Mouse (Mus musculus): ENCODE data around the gene Epc2.

Gene Epc2

GRCm38 (mm10) chr2:49450931-49451636 lies at the start of gene Epc2:
Gene Epc2, plus strand, starts transcription at chr2:49451486.
- DNase-seq = peak; percentile 87

GRCm38 (mm10) chr2:49405954-49406353 lies 45.3 kb upstream of the Epc2 start:
- no peak for DNase-seq

DNA sequence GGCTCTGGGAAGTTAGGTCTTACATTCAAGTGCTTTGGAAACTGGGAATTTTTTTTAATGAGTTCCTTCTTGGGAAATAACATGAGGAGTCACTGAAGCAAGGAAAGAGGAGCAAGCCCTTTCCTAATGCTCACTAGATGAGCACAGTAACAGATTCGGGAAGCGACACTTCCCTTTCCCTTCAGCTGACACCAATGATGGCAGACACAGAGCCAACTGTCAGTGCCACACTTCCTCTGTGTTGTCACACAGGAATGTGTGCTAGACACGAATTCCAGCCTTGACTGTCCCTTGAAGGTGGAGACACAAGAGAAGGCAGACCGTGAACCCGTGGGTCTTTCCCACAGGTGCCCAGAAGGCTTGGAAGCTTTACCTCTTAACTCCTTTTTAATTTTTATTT lies 39.6 kb upstream of the Epc2 start:
- no peak for DNase-seq

GRCm38 (mm10) chr2:49412576-49412975 lies 38.7 kb upstream of the Epc2 start:
- DNase-seq = no peak

GRCm38 (mm10) chr2:49415868-49416267 lies 35.4 kb upstream of the Epc2 start:
- no peak for DNase-seq

DNA sequence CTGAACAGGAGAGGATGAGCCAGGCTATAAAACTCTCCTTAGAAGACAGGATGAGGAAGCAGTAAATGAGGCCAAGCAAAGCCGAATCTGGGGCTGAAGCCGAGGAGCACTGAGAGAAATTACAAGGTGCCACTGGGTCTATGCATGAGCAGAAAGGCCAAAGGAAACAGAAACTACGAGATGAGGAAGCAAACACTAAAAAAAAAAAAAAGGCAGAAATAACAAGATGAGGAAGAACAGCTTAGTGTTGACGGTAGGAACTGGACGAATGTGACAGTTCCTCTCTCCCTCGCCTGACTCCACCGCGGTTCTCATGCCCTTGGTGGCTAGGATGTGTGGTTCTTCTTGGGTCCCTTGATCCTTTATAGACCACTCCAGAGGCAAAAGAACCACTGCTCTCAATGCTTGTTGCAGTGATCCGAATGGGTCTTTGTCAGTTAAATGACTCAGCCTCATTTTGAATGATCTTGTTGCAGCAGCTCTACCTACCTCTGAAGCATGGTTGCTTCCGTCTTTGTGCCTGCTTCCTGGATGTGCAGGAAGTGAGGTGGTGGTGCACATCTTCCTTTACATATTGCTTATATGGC lies 34.2 kb upstream of the Epc2 start:
- DNase-seq = no peak

DNA sequence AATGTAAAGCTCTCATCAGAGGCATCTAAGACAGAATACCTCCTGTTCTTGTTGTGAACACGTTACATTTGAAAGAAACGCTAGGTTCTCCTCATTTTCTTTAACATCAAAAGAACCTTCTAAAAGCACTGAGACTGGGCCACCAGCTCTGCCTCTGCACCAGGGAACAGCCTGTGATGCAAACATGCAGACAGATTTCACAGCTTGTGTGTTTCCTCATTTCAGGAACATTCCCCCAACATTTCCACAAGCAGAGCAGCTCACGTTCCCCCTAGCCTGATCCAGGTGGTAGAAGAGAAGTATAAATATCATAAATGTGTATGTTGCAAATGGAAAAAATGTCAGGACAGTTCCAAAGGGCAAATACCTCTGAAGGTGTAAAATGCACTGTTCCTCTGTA lies 30.9 kb upstream of the Epc2 start:
- no peak for DNase-seq

DNA sequence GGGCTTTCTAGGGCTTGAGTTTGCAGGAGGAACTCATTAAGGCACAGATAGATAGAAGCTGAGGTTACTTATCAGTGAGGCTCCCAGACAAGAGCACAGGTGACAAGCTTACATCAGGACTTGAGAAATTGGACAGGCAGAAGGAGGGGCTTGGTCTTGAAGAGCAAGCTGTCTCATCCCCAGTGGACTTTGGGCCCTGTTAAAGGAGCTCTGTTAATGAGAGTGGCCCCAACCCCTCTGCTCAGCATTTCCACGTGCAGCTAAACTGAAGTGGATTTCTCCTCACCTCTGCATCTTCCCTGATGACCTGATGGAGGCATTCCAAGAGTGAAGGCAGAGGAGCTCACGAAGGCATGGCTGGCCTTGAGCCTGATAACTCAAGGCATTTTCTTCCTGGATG lies 27.4 kb upstream of the Epc2 start:
- no peak for DNase-seq

DNA sequence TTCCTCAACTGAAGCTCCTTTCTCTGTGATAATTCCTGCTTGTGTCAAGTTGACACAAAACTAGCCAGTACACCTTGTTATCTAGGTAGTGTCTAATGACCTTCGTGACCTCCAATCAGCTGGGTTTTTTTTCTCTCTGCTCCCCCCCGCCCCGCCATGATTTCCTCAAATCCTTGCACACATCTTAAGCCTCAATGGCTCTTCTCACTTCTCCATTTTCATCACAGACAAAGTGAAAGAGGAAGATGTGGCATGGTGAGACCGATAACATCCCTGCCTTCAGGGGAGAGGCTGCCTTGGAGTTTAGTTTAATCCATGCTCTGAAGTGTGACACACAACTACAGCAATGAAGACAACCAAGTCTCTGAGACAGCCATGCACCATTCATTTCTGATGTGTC lies 26.5 kb upstream of the Epc2 start:
- DNase-seq = no peak

GRCm38 (mm10) chr2:49426175-49426574 lies 25.1 kb upstream of the Epc2 start:
- no peak for DNase-seq

DNA sequence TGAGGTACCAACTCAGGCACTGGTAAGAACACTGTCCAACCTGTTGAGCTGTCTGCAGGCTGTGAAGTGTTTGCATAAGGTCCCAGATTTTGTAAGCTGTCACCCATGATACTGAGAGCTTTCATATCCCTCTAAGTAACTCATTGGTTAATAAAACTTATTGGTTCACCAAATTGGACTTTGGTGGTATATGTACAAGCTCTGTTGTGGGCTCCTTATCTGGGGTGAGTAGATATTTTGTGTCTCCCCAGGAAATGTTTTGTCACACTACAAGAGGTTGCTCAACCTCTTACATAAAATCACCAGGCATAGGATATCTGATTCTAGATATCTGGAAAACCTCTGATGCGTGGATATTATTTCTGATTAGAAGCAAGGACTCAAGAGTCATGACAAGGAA lies 20.3 kb upstream of the Epc2 start:
- DNase-seq = no peak

DNA sequence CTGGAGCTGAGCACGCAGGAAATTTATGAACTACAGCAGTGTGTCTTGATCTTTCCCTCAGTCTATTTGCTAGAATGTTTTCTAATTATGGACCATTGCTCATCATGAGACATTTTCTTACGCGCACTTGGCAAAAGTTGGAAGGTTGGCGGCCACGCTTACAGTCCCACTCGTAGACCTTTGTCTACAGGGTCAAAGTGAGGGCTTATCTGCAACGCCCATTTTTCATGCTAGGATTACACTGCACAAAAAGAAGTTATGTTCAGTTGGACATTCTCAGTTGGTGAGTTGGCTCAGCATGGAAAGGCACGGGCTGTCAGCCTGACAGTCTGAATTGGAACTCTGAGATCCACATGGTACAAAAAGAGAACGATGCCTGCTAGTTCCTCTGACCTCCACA lies 18.1 kb upstream of the Epc2 start:
- DNase-seq = no peak

- DNase-seq = no peak
These were observed 5.0 kb upstream of the Epc2 start for GRCm38 (mm10) chr2:49446238-49446637.

DNA sequence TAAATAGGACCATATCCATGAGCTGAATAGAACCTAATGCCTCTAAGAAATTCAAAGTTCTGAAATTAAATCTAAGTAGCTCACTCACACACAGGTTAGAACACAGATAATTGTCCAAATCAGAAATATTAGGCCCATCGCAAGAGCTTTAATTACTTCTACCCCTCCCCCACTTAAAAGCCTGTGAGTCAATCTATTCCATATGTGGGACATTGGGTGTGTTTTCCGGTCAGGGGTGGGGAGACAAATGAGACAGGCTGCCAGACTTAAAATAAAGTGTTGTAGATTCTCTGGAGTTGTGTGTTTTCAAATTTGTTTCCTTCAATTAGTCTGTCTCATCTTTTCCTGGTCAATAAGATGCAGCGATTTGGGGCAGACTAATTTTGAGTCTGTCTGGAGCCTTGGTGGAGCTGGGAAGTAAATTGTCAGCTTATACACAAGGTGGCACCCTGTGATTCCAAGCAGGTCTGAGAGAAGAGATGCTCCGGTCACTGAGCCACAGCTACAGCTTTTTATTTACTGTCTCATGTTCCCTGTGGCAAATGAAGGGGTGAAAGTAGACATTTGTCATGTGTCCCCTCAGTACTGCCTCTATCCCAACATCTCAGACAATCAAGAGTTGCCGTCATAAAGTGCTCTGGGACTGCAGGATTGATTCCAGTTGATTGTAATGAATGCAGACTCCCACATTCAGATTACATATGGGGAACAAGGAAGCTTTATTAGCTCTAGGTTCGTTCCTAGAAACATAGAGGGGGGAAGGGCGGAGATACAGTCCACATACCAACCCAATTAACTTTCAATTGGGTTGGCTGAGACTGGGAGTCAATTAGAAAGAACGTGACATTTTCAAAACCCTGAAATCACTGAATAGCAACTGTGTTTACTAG lies 3.5 kb upstream of the Epc2 start:
- peak; percentile 12 for DNase-seq

DNA sequence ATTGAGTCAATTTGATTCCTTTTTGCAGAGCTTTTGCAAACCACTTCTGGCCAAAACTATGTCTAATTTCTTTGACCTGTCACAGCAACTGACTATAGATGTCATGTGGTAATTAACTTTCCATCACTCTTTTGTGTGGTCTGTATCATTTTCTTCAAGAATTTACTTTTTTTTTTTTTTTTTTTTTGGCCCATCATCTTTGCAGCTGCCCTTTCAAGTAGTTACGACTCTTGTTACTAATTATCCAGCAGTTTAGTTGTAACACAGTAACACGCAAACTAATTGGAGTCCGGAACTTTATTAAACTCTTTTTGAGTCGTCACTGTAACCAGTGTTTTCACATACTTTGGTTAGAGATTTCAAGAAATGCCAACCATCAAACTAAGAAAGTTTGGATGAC lies 819 bp upstream of the Epc2 start:
- DNase-seq = no peak

- peak; percentile 95 for DNase-seq
These were observed 438 bp downstream of the Epc2 start for GRCm38 (mm10) chr2:49451637-49452211.

- peak; percentile 76 for DNase-seq
These were observed 1.3 kb downstream of the Epc2 start for GRCm38 (mm10) chr2:49452451-49453081.

- no peak for DNase-seq
These were observed 6.5 kb downstream of the Epc2 start for GRCm38 (mm10) chr2:49457797-49458196.

DNA sequence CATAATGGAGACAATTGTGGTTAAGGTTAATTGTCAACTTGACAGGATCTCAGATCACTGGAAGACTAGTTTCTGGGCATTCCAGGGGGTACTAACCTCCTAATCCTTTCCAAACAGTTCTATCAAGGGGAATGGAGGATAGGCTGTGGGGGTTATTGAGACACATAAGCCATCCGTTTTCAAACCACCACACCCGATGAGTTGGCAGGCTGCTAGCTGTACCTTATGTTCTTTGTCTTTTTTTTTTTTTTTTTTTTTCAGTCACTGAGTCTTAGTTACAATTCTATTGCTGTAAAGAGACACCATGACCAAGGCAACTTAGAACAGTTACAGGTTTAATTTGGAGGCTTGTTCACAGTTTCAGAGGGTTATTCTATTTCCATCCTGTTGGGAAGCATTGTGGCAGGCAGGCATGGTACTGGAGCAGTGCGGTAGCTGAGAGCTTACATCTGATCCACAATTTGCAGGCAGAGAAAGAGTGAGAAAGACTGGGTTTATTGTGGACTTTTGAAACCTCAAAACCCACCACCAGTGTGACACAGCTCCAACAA lies 14.5 kb downstream of the Epc2 start:
- DNase-seq = peak; percentile 27

DNA sequence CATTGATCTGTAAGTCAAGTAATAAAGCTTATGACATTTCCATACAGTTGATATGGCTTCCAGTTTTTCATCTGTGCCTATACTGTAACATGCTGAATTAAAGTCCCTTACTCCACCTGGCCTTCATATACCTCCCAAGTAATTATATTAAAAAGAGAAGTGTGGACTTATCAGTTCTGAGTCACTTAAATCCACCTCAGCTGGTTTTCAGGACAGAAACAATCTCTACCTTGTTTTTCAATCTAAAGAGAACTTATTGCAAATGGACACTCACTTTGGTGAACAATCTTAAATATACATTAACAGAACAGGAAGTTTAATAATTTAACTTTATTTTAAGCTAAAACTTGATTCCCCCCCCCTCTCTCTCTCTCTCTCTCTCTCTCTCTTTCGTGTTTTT lies 15.8 kb downstream of the Epc2 start:
- DNase-seq = no peak

DNA sequence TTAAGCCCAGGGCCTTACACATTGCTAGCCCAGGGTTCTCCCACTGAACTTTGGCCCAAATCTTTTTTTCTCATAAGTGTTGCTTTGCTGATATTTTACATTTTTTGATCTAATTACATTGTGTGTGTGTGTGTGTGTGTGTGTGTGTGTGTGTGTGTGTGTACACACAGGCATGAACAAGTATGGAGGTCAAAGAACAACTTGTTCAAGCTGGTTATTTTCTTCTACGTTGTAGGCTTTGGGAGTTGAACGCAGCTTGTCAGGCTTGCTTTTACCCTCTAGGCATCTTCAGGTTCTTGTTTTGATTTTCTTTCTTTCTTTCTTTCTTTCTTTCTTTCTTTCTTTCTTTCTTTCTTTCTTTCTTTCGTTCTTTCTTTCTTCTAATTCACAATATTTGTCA lies 19.9 kb downstream of the Epc2 start:
- DNase-seq = no peak

DNA sequence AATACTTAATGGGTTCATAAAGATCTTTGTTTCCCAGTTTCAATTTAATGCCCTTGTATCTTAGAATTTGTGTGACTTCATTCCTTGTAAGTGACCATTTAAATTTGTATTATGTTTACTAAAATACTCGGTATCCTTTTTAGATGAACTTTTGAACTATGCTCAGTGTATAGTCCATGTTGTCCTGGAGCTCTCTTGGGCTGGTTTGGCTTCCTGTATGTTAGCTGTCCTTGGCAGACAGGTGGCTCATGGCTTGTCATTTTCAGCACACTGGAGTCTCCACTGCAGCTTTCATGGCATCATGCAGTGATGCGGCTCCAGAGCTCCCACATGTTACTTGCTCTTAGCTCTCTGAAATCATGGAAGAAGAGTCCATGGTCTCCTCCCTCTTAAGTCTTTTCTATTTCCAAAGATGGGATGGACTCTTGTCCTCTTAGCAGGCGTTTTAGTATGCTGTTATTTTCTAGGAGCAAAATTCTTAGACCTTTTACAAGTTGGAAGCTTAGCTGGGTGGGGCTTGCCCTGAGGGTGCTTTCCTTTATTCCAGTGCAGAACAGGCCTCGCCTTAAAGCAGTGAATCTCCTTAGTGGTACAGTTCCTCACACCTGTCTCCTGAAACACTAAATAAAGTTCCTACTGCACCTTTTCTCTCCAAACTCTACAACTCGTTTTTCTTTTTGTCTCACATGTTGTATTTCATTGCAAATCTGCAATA lies 20.5 kb downstream of the Epc2 start:
- no peak for DNase-seq
